Mouse (Mus musculus) activated CD4-positive, CD25-positive, alpha-beta regulatory T cell, adult 4 months (primary cell): ENCODE measurements around the gene 1110017D15Rik. TPM values are rescaled to one million over a fixed set of nuclear protein-coding genes. Genes with fewer than 3 reads are reported as not detected.
"Not testable (repeated sequence)": the region's sequence is repeated elsewhere in the genome, so short reads cannot be mapped to it uniquely, and the experiment has no call there.

Source experiments
- ATAC-seq: one replicate; pipeline ENCODE4 v1.8.0; 2017
- polyA plus RNA-seq, 2 experiments: library from polyadenylated mRNA; unstranded; fragments of 100-300 nt; shearing (Covaris generic); gene quantifications; one replicate each; pipeline ENCODE4 v1.2.1; 2017

Gene 1110017D15Rik
- polyA plus RNA-seq, 2 experiments from 2014 or later: not detected

- ATAC-seq: no peak
These were observed 37.7 kb downstream of the 1110017D15Rik start for GRCm38 (mm10) chr4:41479456-41479804.

DNA sequence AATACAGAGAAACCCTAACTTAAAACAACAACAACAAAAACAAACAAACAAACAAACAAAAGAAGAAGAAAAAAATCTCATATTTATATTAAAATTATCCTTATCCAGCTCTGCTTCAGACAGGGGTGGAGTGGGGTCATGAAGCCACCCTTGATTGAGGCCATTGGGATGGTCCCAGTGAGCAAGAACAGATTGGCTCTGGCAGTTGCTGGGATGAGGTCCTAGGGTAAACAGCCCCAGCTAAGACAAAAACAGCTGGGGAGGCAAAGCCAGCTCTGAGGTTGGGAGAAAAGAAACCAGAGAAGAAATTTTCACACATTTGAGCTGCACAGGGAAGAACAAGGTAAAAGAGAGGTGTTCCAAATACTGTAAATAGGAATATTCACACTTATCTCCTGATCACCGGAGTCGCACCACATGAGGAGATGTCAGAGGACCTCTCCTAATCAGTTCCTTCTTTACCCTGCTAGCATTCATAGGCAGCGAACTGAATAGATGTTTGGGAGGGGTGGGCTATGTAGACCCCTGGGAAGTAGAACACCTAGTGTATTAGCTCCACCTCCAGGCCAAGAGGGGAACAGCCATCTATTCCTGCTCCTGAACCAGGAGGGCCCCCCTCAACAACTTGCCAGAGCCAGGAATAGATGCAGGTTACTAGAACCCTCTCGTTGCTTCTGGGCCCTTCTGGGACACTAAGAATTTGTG lies 38.2 kb downstream of the 1110017D15Rik start:
- no peak for ATAC-seq

- ATAC-seq: no peak
These were observed 39.4 kb downstream of the 1110017D15Rik start for GRCm38 (mm10) chr4:41477648-41478160.

DNA sequence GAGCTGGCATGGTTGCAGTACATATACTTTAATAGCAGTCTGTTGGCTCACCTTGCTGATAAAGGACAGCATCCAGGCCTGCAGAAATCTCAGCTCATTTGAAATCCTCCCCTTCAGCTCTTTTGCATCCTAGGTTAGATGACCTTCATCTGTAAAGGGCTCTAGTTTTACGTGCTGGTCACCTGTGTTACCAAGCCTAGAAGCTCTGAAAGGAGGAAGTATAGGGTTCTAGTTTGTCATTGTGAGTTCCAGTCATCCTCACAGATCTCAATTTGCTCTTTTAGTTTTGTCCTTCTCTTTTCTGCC lies 45.8 kb downstream of the 1110017D15Rik start:
- no peak for ATAC-seq

DNA sequence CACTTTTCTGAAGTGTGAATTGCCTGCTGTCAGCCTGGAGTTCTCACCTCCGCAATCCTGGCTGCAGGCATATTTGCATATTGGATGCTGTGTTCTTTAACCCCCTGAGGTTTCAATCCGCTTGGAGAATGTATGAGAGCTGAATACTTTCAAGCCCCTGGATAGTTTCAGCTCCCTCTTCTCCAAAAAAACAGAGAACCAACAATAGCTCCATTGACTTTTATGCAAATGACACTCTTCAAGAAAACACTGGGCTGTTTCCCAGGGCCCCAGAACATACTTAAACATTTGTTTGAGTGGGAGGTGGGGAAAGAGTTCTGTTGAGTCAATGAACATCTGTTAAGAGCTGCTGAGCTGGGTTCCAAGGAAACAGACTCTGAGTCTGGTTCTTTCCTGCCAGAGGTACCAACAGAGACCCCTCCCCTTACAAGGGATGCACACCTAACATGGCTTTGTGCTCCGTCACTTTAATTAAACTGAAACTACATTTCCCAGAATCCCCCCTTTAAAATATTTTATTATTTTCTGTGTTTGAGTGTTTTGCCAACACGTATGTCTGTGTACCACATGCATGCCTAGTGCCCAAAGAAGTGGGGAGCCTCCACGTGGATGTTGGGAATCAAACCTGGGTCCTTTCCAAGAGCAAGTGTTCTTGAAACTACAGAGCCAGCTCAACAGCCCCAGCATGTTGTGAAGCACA lies 46.3 kb downstream of the 1110017D15Rik start:
- ATAC-seq: no peak

DNA sequence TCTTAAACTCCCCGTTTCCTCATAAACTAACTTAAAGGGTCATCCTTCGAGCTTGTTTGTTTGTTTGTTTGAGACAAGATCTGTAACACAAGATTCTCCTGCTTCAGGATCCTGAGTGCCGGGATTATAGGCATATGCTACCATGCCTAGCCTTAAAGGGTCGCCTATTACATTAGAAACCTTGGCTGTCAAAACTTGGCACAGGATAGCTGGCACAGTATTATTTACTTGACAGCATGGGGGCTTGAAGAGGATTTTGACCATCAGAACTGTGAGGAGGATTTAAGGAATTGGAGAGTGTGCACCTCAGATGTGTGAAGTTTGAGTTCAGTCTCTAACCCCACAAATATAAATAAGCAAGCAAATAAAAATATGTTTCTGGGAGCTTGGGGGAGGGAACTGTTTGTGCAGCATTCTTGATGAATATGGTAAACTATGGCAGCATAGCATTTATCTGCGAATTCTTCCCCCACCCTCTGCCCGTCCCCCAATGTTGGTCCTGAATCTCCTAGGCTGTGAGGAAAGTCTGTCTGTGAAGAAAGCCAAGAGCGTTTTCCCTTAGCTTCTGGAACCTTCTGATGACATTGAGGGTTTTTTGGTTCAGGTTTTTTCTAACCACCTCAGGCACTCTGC lies 47.0 kb downstream of the 1110017D15Rik start:
- ATAC-seq: no peak

DNA sequence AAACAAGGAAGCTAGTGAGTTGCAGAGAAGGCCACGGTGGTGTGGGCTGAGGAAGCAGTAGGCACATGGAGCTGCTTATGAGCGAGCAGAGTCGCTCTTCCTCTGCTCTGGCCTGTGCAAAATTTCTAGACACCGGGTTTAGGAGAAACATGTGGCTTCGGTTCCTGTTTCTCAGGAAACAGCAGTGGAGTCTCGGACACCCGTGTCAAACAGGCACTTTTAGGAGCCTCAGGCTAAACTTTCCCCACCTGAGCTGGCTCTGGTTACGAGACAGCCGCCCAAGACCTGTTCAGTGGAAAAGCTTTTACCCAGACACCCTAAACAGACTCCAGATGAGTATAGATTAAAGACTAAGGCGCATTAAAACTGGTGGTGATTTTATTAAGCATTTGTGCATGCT lies 47.9 kb downstream of the 1110017D15Rik start:
- no peak for ATAC-seq

- no peak for ATAC-seq
These were observed 48.6 kb downstream of the 1110017D15Rik start for GRCm38 (mm10) chr4:41468396-41469080.

DNA sequence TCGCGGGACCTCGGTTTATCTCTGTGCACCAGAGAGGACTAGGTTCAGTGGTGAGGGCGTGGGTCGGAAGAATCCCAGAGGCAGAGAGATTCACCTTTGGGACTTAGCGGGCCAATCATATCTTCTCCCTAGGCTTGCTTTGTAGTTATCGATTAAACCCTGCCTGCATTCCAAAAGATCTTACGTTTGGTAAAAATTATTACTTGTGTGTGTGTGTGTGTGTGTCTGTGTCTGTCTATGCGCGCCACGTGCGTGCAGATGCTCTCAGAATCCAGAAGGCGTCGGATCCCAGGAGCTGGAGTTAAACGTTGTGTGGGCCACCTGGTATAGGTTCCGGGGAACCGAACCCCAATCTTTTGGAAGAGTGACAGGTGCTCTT lies 51.9 kb downstream of the 1110017D15Rik start:
- ATAC-seq: no peak

DNA sequence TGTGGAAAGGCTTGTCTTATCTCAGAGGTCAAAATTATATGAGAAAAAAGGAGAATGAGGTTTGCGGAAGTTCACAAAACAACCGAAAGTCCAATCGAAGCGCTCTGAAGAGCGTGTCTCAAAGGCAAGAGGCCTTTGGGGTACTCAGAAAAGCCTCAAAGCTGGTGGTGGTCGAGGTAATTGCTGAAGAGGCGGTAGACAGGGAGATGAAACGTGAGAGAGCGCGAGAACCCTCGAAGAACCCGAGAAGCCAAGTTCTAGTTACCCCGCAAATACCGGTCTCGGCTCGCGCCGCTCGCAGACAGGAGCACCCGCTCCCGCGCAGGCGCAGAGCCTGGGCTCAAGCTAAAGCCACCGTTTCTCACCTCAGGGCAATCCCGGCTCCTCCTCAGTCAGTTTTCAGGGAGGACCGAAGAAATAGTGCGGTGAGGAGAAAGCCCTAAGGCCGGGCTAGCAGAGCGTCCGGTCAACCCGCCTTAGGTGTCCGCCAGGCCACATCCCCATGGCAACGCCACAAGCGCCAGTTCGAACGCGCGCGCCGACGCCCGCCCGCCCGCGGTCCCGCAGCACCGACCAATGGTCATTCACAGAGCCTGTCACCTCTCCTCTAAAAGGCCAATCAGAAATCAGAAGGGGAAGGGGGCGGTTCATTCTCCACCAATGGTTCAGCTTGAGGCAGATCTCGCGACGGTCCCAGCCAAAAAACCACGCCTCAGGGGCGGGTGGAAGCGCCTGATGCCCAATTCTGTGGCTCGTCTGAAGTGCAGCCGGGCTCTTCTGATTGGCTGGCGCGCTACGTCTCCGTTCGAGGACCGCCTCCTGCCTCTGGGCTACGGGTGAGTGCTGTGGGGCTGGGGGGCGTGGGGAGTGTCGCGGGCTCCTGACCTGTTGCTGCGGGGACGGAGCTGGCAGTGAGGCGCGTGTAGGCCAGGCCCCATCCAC lies 52.5 kb downstream of the 1110017D15Rik start, which contains the start of the genes Kif24 and Nudt2:
Kif24 (minus strand) TSS at position 543 of the 942 bp plus-strand sequence.
Nudt2 (plus strand) TSS at position 807 of the 942 bp plus-strand sequence.
- ATAC-seq: peak; percentile 96

GRCm38 (mm10) chr4:41463051-41463738 lies 53.9 kb downstream of the 1110017D15Rik start:
- ATAC-seq: not testable (repeated sequence)

GRCm38 (mm10) chr4:41460690-41461089 lies 56.4 kb downstream of the 1110017D15Rik start:
- no peak for ATAC-seq

Other genes with a start within 250 kb of the 1110017D15Rik start
- 10 to 100 TPM; 18.2 to 23.7 TPM for gene Ubap2, start 242.2 kb downstream of the 1110017D15Rik start, polyA plus RNA-seq
- gene Dcaf12, start 202.4 kb downstream of the 1110017D15Rik start, polyA plus RNA-seq: 10 to 100 TPM; 24.4 to 28.0 TPM
- gene Ubap1, start 168.3 kb downstream of the 1110017D15Rik start, polyA plus RNA-seq: 10 to 100 TPM; 25.5 to 36.2 TPM
- 1 to 10 TPM; 2.2 to 2.5 TPM for gene Kif24, start 52.4 kb downstream of the 1110017D15Rik start, polyA plus RNA-seq
- gene Nudt2, start 52.2 kb downstream of the 1110017D15Rik start, polyA plus RNA-seq: 10 to 100 TPM; 15.5 to 25.6 TPM
- not detected for gene AI464131, start 14.3 kb downstream of the 1110017D15Rik start, polyA plus RNA-seq
- under 1 TPM; 0.18 to 0.29 TPM for gene Fam219a, start 52.2 kb upstream of the 1110017D15Rik start, polyA plus RNA-seq
- gene Dnaic1, start 52.4 kb upstream of the 1110017D15Rik start, polyA plus RNA-seq: not detected
- gene Enho, start 123.0 kb upstream of the 1110017D15Rik start, polyA plus RNA-seq: not detected
- gene Cntfr, start 179.8 kb upstream of the 1110017D15Rik start, polyA plus RNA-seq: not detected
- 1 to 10 TPM; 4.9 to 7.2 TPM for gene Il11ra1, start 182.7 kb upstream of the 1110017D15Rik start, polyA plus RNA-seq
- 10 to 100 TPM; 51.4 to 65.6 TPM for gene Rpp25l, start 196.2 kb upstream of the 1110017D15Rik start, polyA plus RNA-seq
- gene Dctn3, start 205.8 kb upstream of the 1110017D15Rik start, polyA plus RNA-seq: 100 to 1,000 TPM; 107 to 114 TPM
- gene Arid3c, start 213.8 kb upstream of the 1110017D15Rik start, polyA plus RNA-seq: not detected
- gene Galt, start 237.9 kb upstream of the 1110017D15Rik start, polyA plus RNA-seq: 10 to 100 TPM; 68.4 to 76.4 TPM
- 10 to 100 TPM; 35.9 to 40.3 TPM for gene Sigmar1, start 238.8 kb upstream of the 1110017D15Rik start, polyA plus RNA-seq